ENCODE assay signal across 8 mouse cellular contexts in genomic region chr11:32222570-32223194, GRCm38 (mm10). TPM values are rescaled to one million over a fixed set of nuclear protein-coding genes. Genes with fewer than 3 reads are reported as not detected.
DNase-seq lines count a peak whose midpoint lies in the region; ATAC-seq and TF ChIP-seq lines count a peak whose summit lies in the region.

No protein-coding gene starts in this region.

- peak overlapping the region; percentile 57 for H3K4me3 ChIP-seq in cerebellum, adult 2 months (replicated peaks; ENCODE audit: insufficient read depth, low read depth, low read length)
- peak overlapping the region; percentile 56 for H3K4me3 ChIP-seq in ES-Bruce4 (ENCODE audit: low read depth, low read length)
- peak overlapping the region; percentile 60 for H3K4me3 ChIP-seq in forebrain, embryonic 12.5 days (replicated peaks)
- peak overlapping the region; percentile 60 for H3K4me3 ChIP-seq in kidney, adult 2 months (ENCODE audit: insufficient read depth, low read depth, low read length)

- no peak for ATAC-seq in forebrain, embryonic 12.5 days (ENCODE audit: low FRiP score)

- 35% methylated on average over 21 of the region's 21 CpGs for WGBS in cerebellum, adult 2 months
- 7% methylated on average over 21 of the region's 21 CpGs for WGBS in forebrain, embryonic 12.5 days
- WGBS in kidney, adult 2 months: 17% methylated on average over 21 of the region's 21 CpGs

- no peaks in the 10 kb centered on the region for H3K27me3 ChIP-seq in cerebellum, adult 2 months (ENCODE audit: control insufficient read depth, insufficient read depth, low read length)
- no peaks in the 10 kb centered on the region for H3K27me3 ChIP-seq in ES-Bruce4 (ENCODE audit: control insufficient read depth, insufficient read depth, low read length, poor library complexity, severe bottlenecking)
- peaks cover 55% of the 10 kb centered on the region for H3K27me3 ChIP-seq in forebrain, embryonic 12.5 days
- no peaks in the 10 kb centered on the region for H3K27me3 ChIP-seq in kidney, adult 2 months (replicated peaks; ENCODE audit: control insufficient read depth, insufficient read depth, low read length)

- H3K4me2 ChIP-seq in forebrain, embryonic 12.5 days: peak overlapping the region; percentile 97

- H3K9ac ChIP-seq in ES-Bruce4 (ENCODE audit: low read depth, poor library complexity, severe bottlenecking): 0 out of 2 replicates have a peak overlapping the region, but pooled peaks have one; percentile 95
- H3K9ac ChIP-seq in forebrain, embryonic 12.5 days: peak overlapping the region; percentile 81

- no peak for TF ChIP-seq EP300 in ES-Bruce4 (IDR thresholded peaks at IDR 0.05; ENCODE audit: insufficient read depth, low read depth, low read length)

- no peaks in the 10 kb centered on the region for H3K36me3 ChIP-seq in ES-Bruce4 (ENCODE audit: control insufficient read depth, insufficient read depth, low read length, poor library complexity, severe bottlenecking)
- no peaks in the 10 kb centered on the region for H3K36me3 ChIP-seq in forebrain, embryonic 12.5 days (replicated peaks)
- no peaks in the 10 kb centered on the region for H3K36me3 ChIP-seq in kidney, adult 2 months (ENCODE audit: control insufficient read depth, insufficient read depth, low read length)

- TF ChIP-seq CTCF in cerebellum, adult 2 months (IDR thresholded peaks at IDR 0.05; ENCODE audit: borderline replicate concordance, insufficient read depth, low read depth, low read length): no peak
- TF ChIP-seq CTCF in ES-Bruce4 (IDR thresholded peaks at IDR 0.05; ENCODE audit: low read depth, low read length): no peak
- no peak for TF ChIP-seq CTCF in kidney, adult 2 months (conservative IDR thresholded peaks at IDR 0.05; ENCODE audit: insufficient read depth, insufficient read length, low read depth, low read length)

- DNase-seq in cerebellum, adult 2 months: peak in 1 of 2 experiments; percentile 33
- no peak for DNase-seq in cerebellum, adult 11 months
- peak; percentile 66 for DNase-seq in kidney, adult 2 months
- peak; percentile 51 for DNase-seq in lung, postnatal 10 days
- DNase-seq in adrenal gland, postnatal 14 days: no peak
- DNase-seq in adrenal gland, postnatal 25 days: no peak

- H3K4me1 ChIP-seq in cerebellum, adult 2 months (ENCODE audit: control insufficient read depth, insufficient read depth, low read length): peaks cover 18% of the 10 kb centered on the region
- H3K4me1 ChIP-seq in ES-Bruce4 (ENCODE audit: control insufficient read depth, insufficient read depth, low read length): peaks cover 27% of the 10 kb centered on the region
- H3K4me1 ChIP-seq in forebrain, embryonic 12.5 days: peaks cover 43% of the 10 kb centered on the region
- H3K4me1 ChIP-seq in kidney, adult 2 months (ENCODE audit: control insufficient read depth, insufficient read depth, low read length): peaks cover 37% of the 10 kb centered on the region

- H3K9me3 ChIP-seq in ES-Bruce4 (replicated peaks; ENCODE audit: control insufficient read depth, insufficient read depth, low read length, poor library complexity, severe bottlenecking): no peaks in the 10 kb centered on the region
- no peaks in the 10 kb centered on the region for H3K9me3 ChIP-seq in forebrain, embryonic 12.5 days

- no peak overlapping the region for H3K27ac ChIP-seq in cerebellum, adult 2 months (ENCODE audit: insufficient read depth, low read length)
- no peak overlapping the region for H3K27ac ChIP-seq in ES-Bruce4 (ENCODE audit: insufficient read depth, low read length)
- H3K27ac ChIP-seq in forebrain, embryonic 12.5 days: no peak overlapping the region
- H3K27ac ChIP-seq in kidney, adult 2 months (ENCODE audit: insufficient read depth, low read depth, low read length): peak overlapping the region; percentile 59

- no peak for TF ChIP-seq POLR2A in cerebellum, adult 2 months (IDR thresholded peaks at IDR 0.05; ENCODE audit: borderline replicate concordance, insufficient read depth, low read length)
- no peak for TF ChIP-seq POLR2A in ES-Bruce4 (IDR thresholded peaks at IDR 0.05; ENCODE audit: insufficient read depth, low read length)
- TF ChIP-seq POLR2A in kidney, adult 2 months (IDR thresholded peaks at IDR 0.05; ENCODE audit: low read depth, low read length): no peak

RNA-seq across cellular contexts. Expression of gene Rhbdf1, which starts 0.6 kb away (rescaled TPM):
- polyA plus RNA-seq in cerebellum, adult 2 months (2012; rRNA removed): 31.3 and 32.1 TPM in 2 replicates
- 26.8 and 33.3 TPM in 2 replicates for polyA plus RNA-seq in ES-Bruce4 (2011; ENCODE audit: insufficient read depth, insufficient read length, low read depth, missing spikeins)
- polyA plus RNA-seq in forebrain, embryonic 12.5 days (2016; fragmentation: Nextera tagmentation; extraction: Ambion mirVana): 18.3 and 19.1 TPM in 2 replicates
- polyA plus RNA-seq in kidney, adult 2 months (2012; rRNA removed): 81.7 and 110 TPM in 2 replicates
- total RNA-seq in adrenal gland, postnatal 14 days (2021): 22.4 and 24.3 TPM in 2 replicates
- 27.6 and 27.9 TPM in 2 replicates for total RNA-seq in adrenal gland, postnatal 25 days (2021)

RNA-seq across cellular contexts. Expression of gene Mpg, which starts 3.6 kb away (rescaled TPM):
- polyA plus RNA-seq in cerebellum, adult 2 months (2012; rRNA removed): 14.8 and 15.2 TPM in 2 replicates
- polyA plus RNA-seq in ES-Bruce4 (2011; ENCODE audit: insufficient read depth, insufficient read length, low read depth, missing spikeins): 18.4 and 20.5 TPM in 2 replicates
- polyA plus RNA-seq in forebrain, embryonic 12.5 days (2016; fragmentation: Nextera tagmentation; extraction: Ambion mirVana): 25.0 and 29.3 TPM in 2 replicates
- 12.5 and 13.4 TPM in 2 replicates for polyA plus RNA-seq in kidney, adult 2 months (2012; rRNA removed)
- total RNA-seq in adrenal gland, postnatal 14 days (2021): 15.3 and 21.3 TPM in 2 replicates
- total RNA-seq in adrenal gland, postnatal 25 days (2021): 18.5 and 22.9 TPM in 2 replicates

RNA-seq across cellular contexts. Expression of gene Snrnp25, which starts 17.5 kb away (rescaled TPM):
- polyA plus RNA-seq in cerebellum, adult 2 months (2012; rRNA removed): 48.2 and 51.5 TPM in 2 replicates
- 30.4 and 32.3 TPM in 2 replicates for polyA plus RNA-seq in ES-Bruce4 (2011; ENCODE audit: insufficient read depth, insufficient read length, low read depth, missing spikeins)
- 61.4 and 62.7 TPM in 2 replicates for polyA plus RNA-seq in forebrain, embryonic 12.5 days (2016; fragmentation: Nextera tagmentation; extraction: Ambion mirVana)
- 16.1 and 19.5 TPM in 2 replicates for polyA plus RNA-seq in kidney, adult 2 months (2012; rRNA removed)
- 19.7 and 20.8 TPM in 2 replicates for total RNA-seq in adrenal gland, postnatal 14 days (2021)
- total RNA-seq in adrenal gland, postnatal 25 days (2021): 11.3 and 15.4 TPM in 2 replicates

RNA-seq across cellular contexts. Expression of gene Il9r, which starts 22.6 kb away (rescaled TPM):
- not detected in 2 replicates for polyA plus RNA-seq in cerebellum, adult 2 months (2012; rRNA removed)
- polyA plus RNA-seq in ES-Bruce4 (2011; ENCODE audit: insufficient read depth, insufficient read length, low read depth, missing spikeins): not detected in 2 replicates
- polyA plus RNA-seq in forebrain, embryonic 12.5 days (2016; fragmentation: Nextera tagmentation; extraction: Ambion mirVana): not detected in 2 replicates
- polyA plus RNA-seq in kidney, adult 2 months (2012; rRNA removed): 0.05 and 0.58 TPM in 2 replicates
- 0.41 and 0.53 TPM in 2 replicates for total RNA-seq in adrenal gland, postnatal 14 days (2021)
- not detected in 2 replicates for total RNA-seq in adrenal gland, postnatal 25 days (2021)

RNA-seq across cellular contexts. Expression of gene Nprl3, which starts 44.8 kb away (rescaled TPM):
- polyA plus RNA-seq in cerebellum, adult 2 months (2012; rRNA removed): 81.0 and 86.9 TPM in 2 replicates
- polyA plus RNA-seq in ES-Bruce4 (2011; ENCODE audit: insufficient read depth, insufficient read length, low read depth, missing spikeins): 31.5 and 31.6 TPM in 2 replicates
- polyA plus RNA-seq in forebrain, embryonic 12.5 days (2016; fragmentation: Nextera tagmentation; extraction: Ambion mirVana): 50.2 and 50.9 TPM in 2 replicates
- polyA plus RNA-seq in kidney, adult 2 months (2012; rRNA removed): 71.9 and 95.7 TPM in 2 replicates
- 45.3 and 54.8 TPM in 2 replicates for total RNA-seq in adrenal gland, postnatal 14 days (2021)
- 79.0 and 83.9 TPM in 2 replicates for total RNA-seq in adrenal gland, postnatal 25 days (2021)

Comparison
In these comparisons a context has a peak if more than half of its experiments do, and no peak if none do; other contexts are left out.
1. DNase-seq: peak in kidney, adult 2 months (single experiment) and lung, postnatal 10 days (single experiment); none in cerebellum, adult 11 months (single experiment), adrenal gland, postnatal 14 days (single experiment) and adrenal gland, postnatal 25 days (single experiment).
2. Peak in every context shown above with its lines, with median percentiles within 50 percentile points of each other: H3K4me3 ChIP-seq.